Mouse (Mus musculus) kidney, postnatal 10 days (tissue): ENCODE data around the gene Olfr843.

Experiments
- DNase-seq: peaks from one replicate; pipeline ENCODE4 v3.0.0; 2021; ENCODE audit warnings: mixed read lengths

Olfr843 gene

GRCm38 (mm10) chr9:19251887-19252286 is at the start of gene Olfr843:
Gene Olfr843 (minus strand): TSS chr9:19251987.
- DNase-seq, result no peak
